Mouse (Mus musculus): ENCODE measurements around the gene Ldhd.

Ldhd gene

GRCm38 (mm10) chr8:111627923-111628322, 2.3 kb downstream of the Ldhd start:
- DNase-seq (ENCODE audit: low read depth, low spot score) = no peak

- DNase-seq (ENCODE audit: low read depth, low spot score) = no peak
These were observed 3.2 kb downstream of the Ldhd start for GRCm38 (mm10) chr8:111626933-111627332.

- DNase-seq (ENCODE audit: low read depth, low spot score) = no peak
These were observed 3.7 kb downstream of the Ldhd start for GRCm38 (mm10) chr8:111626528-111626820.

GRCm38 (mm10) chr8:111625694-111626527, 4.3 kb downstream of the Ldhd start:
- DNase-seq (ENCODE audit: low read depth, low spot score) = peak; percentile 72

GRCm38 (mm10) chr8:111624853-111625221, 5.3 kb downstream of the Ldhd start:
- no peak for DNase-seq (ENCODE audit: low read depth, low spot score)

- DNase-seq (ENCODE audit: low read depth, low spot score) = no peak
These were observed 5.9 kb downstream of the Ldhd start for GRCm38 (mm10) chr8:111624081-111624852.

GRCm38 (mm10) chr8:111622553-111622952, 7.6 kb downstream of the Ldhd start:
- DNase-seq (ENCODE audit: low read depth, low spot score) = no peak

GRCm38 (mm10) chr8:111622104-111622503, 8.1 kb downstream of the Ldhd start:
- no peak for DNase-seq (ENCODE audit: low read depth, low spot score)

- no peak for DNase-seq (ENCODE audit: low read depth, low spot score)
These were observed 10.2 kb downstream of the Ldhd start for GRCm38 (mm10) chr8:111619936-111620335.

- DNase-seq (ENCODE audit: low read depth, low spot score) = no peak
These were observed 11.9 kb downstream of the Ldhd start for GRCm38 (mm10) chr8:111618273-111618672.

GRCm38 (mm10) chr8:111617812-111618211, 12.4 kb downstream of the Ldhd start:
- DNase-seq (ENCODE audit: low read depth, low spot score) = no peak

- DNase-seq (ENCODE audit: low read depth, low spot score) = no peak
These were observed 15.1 kb downstream of the Ldhd start for GRCm38 (mm10) chr8:111614786-111615701.

- DNase-seq (ENCODE audit: low read depth, low spot score) = no peak
These were observed 17.0 kb downstream of the Ldhd start for GRCm38 (mm10) chr8:111613181-111613580.

GRCm38 (mm10) chr8:111607414-111607813, 22.8 kb downstream of the Ldhd start:
- DNase-seq (ENCODE audit: low read depth, low spot score) = no peak

- no peak for DNase-seq (ENCODE audit: low read depth, low spot score)
These were observed 23.2 kb downstream of the Ldhd start for GRCm38 (mm10) chr8:111606961-111607360.

- DNase-seq (ENCODE audit: low read depth, low spot score) = no peak
These were observed 25.2 kb downstream of the Ldhd start for GRCm38 (mm10) chr8:111604986-111605385.

GRCm38 (mm10) chr8:111602050-111602449, 28.1 kb downstream of the Ldhd start:
- no peak for DNase-seq (ENCODE audit: low read depth, low spot score)

- peak; percentile 33 for DNase-seq (ENCODE audit: low read depth, low spot score)
These were observed 30.3 kb downstream of the Ldhd start for GRCm38 (mm10) chr8:111599707-111600444.

GRCm38 (mm10) chr8:111597310-111597709, 32.9 kb downstream of the Ldhd start:
- no peak for DNase-seq (ENCODE audit: low read depth, low spot score)

- peak; percentile 42 for DNase-seq (ENCODE audit: low read depth, low spot score)
These were observed 33.7 kb downstream of the Ldhd start for GRCm38 (mm10) chr8:111596485-111596821.

- peak; percentile 94 for DNase-seq (ENCODE audit: low read depth, low spot score)
These were observed 34.3 kb downstream of the Ldhd start for GRCm38 (mm10) chr8:111595712-111596484.
